Mouse (Mus musculus) testis, adult 2 months (tissue): ENCODE measurements around the gene Iqcn. TPM values are rescaled to one million over a fixed set of nuclear protein-coding genes. Genes with fewer than 3 reads are reported as not detected.

Experiments used
- H3K27ac ChIP-seq: fragments of 200-500 bp; 2 replicates; pipeline ENCODE4 v1.5.1; 2012; ENCODE audit warnings: low read depth, low read length; ENCODE audit not compliant: control insufficient read depth, insufficient read depth
- H3K27me3 ChIP-seq: fragments of 200-500 bp; 2 replicates; pipeline ENCODE4 v1.6.1; 2012; ENCODE audit warnings: mild to moderate bottlenecking, low read length, moderate library complexity; ENCODE audit not compliant: control insufficient read depth, insufficient read depth
- H3K36me3 ChIP-seq: fragments of 200-500 bp; 2 replicates; pipeline ENCODE4 v1.6.1; 2012; ENCODE audit warnings: mild to moderate bottlenecking, low read length; ENCODE audit not compliant: control insufficient read depth, insufficient read depth
- H3K4me1 ChIP-seq: fragments of 200-500 bp; 2 replicates; pipeline ENCODE4 v1.6.1; 2012; ENCODE audit warnings: low read length; ENCODE audit not compliant: control insufficient read depth, insufficient read depth
- H3K4me3 ChIP-seq: fragments of 200-500 bp; 2 replicates; pipeline ENCODE4 v1.5.1; 2012; ENCODE audit warnings: low read depth, mild to moderate bottlenecking, low read length, moderate library complexity, mixed read lengths; ENCODE audit not compliant: control insufficient read depth
- CTCF ChIP-seq: fragments of 200-500 bp; IDR thresholded peaks from 2 replicates; pipeline ENCODE4 v1.5.1; 2012; ENCODE audit warnings: low read depth, mild to moderate bottlenecking, inconsistent platforms, low read length, moderate library complexity; ENCODE audit not compliant: control insufficient read depth, insufficient read depth, insufficient replicate concordance
- POLR2A ChIP-seq: fragments of 200-500 bp; IDR thresholded peaks from 2 replicates; pipeline ENCODE4 v1.6.1; 2012; ENCODE audit warnings: low read depth, mild to moderate bottlenecking, inconsistent platforms, low read length, moderate library complexity; ENCODE audit not compliant: control insufficient read depth
- polyA plus RNA-seq: library from polyadenylated mRNA; depleted of rRNA; stranded (reverse); fragments of >200 nt; gene quantifications from 2 replicates; pipeline ENCODE4 v1.2.3, GENCODE M21; 2012; rRNA removed

Iqcn gene
- polyA plus RNA-seq, 1 experiment = 302 TPM

- H3K36me3 ChIP-seq = no peaks in the 10 kb centered on the region
- no peak overlapping the region for H3K27ac ChIP-seq
- H3K4me1 ChIP-seq = peaks cover 14% of the 10 kb centered on the region
- no peaks in the 10 kb centered on the region for H3K27me3 ChIP-seq
- no peak for TF ChIP-seq POLR2A
- H3K4me3 ChIP-seq = peak overlapping the region; percentile 63
Measured at GRCm38 (mm10) chr8:70765838-70766570, 62.7 kb downstream of the Iqcn start.

- Histone ChIP-seq H3K27me3 (no peaks in the 10 kb centered on the region), H3K4me3 (peak overlapping the region; percentile 63), H3K36me3 (no peaks in the 10 kb centered on the region), H3K27ac (no peak overlapping the region), H3K4me1 (peaks cover 11% of the 10 kb centered on the region)
- TF ChIP-seq CTCF (no peak), POLR2A (0 out of 2 replicates have a peak, but pooled peaks have one; percentile 35)
Measured at GRCm38 (mm10) chr8:70766571-70767440, 63.5 kb downstream of the Iqcn start.

Other genes with a start within 250 kb of the Iqcn start
- gene Klhl26, start 226.5 kb upstream of the Iqcn start, polyA plus RNA-seq = 3.6 and 4.8 TPM in 2 replicates
- 62.6 and 62.9 TPM in 2 replicates for gene Tmem59l, start 216.1 kb upstream of the Iqcn start, polyA plus RNA-seq
- gene Crlf1, start 210.3 kb upstream of the Iqcn start, polyA plus RNA-seq = 126 and 137 TPM in 2 replicates
- 23.9 and 26.9 TPM in 2 replicates for gene Rex1bd, start 196.7 kb upstream of the Iqcn start, polyA plus RNA-seq
- 768 and 853 TPM in 2 replicates for gene Uba52, start 192.7 kb upstream of the Iqcn start, polyA plus RNA-seq
- gene Fkbp8, start 175.7 kb upstream of the Iqcn start, polyA plus RNA-seq = 179 and 198 TPM in 2 replicates
- gene Kxd1, start 175.5 kb upstream of the Iqcn start, polyA plus RNA-seq = 77.9 and 84.7 TPM in 2 replicates
- gene Ell, start 164.0 kb upstream of the Iqcn start, polyA plus RNA-seq = 42.5 and 43.8 TPM in 2 replicates
- 561 and 588 TPM in 2 replicates for gene Isyna1, start 109.1 kb upstream of the Iqcn start, polyA plus RNA-seq
- 35.6 and 38.9 TPM in 2 replicates for gene Ssbp4, start 94.6 kb upstream of the Iqcn start, polyA plus RNA-seq
- 1.4 TPM in 2 replicates for gene Lrrc25, start 87.3 kb upstream of the Iqcn start, polyA plus RNA-seq
- gene Gdf15, start 71.0 kb upstream of the Iqcn start, polyA plus RNA-seq = 1.3 and 1.4 TPM in 2 replicates
- 3.7 and 4.9 TPM in 2 replicates for gene Pgpep1, start 43.1 kb upstream of the Iqcn start, polyA plus RNA-seq
- 148 and 168 TPM in 2 replicates for gene Lsm4, start 30.2 kb upstream of the Iqcn start, polyA plus RNA-seq
- gene Jund, start 4.5 kb upstream of the Iqcn start, polyA plus RNA-seq = 79.2 and 105 TPM in 2 replicates
- 0.86 and 0.91 TPM in 2 replicates for gene Gm3336, start 15.1 kb downstream of the Iqcn start, polyA plus RNA-seq
- 1.1 TPM in 2 replicates for gene Pde4c, start 20.3 kb downstream of the Iqcn start, polyA plus RNA-seq
- gene Rab3a, start 51.2 kb downstream of the Iqcn start, polyA plus RNA-seq = 7.9 and 8.2 TPM in 2 replicates
- gene Mpv17l2, start 57.5 kb downstream of the Iqcn start, polyA plus RNA-seq = 13.5 and 14.4 TPM in 2 replicates
- gene Pik3r2, start 73.3 kb downstream of the Iqcn start, polyA plus RNA-seq = 25.1 and 30.8 TPM in 2 replicates
- 11.0 and 13.1 TPM in 2 replicates for gene Mast3, start 101.6 kb downstream of the Iqcn start, polyA plus RNA-seq
- 0.25 and 0.40 TPM in 2 replicates for gene Il12rb1, start 105.0 kb downstream of the Iqcn start, polyA plus RNA-seq
- 17.1 and 19.4 TPM in 2 replicates for gene Arrdc2, start 136.3 kb downstream of the Iqcn start, polyA plus RNA-seq
- gene Kcnn1, start 159.8 kb downstream of the Iqcn start, polyA plus RNA-seq = 0.72 and 1.5 TPM in 2 replicates
- 51.3 and 65.9 TPM in 2 replicates for gene Ccdc124, start 170.5 kb downstream of the Iqcn start, polyA plus RNA-seq
- gene Slc5a5, start 189.3 kb downstream of the Iqcn start, polyA plus RNA-seq = 1.3 and 1.5 TPM in 2 replicates
- 1,162 and 1,446 TPM in 2 replicates for gene Rpl18a, start 194.0 kb downstream of the Iqcn start, polyA plus RNA-seq
- gene Map1s, start 202.5 kb downstream of the Iqcn start, polyA plus RNA-seq = 18.3 and 18.5 TPM in 2 replicates